Mouse (Mus musculus) adrenal gland, postnatal 4 days (tissue): ENCODE measurements around the gene Rasgef1b. TPM values are rescaled to one million over a fixed set of nuclear protein-coding genes. Genes with fewer than 3 reads are reported as not detected.

ENCODE experiments used
- DNase-seq, 2 experiments: peaks; one replicate each; pipeline ENCODE4 v3.0.0; 2021 to 2022; ENCODE audit warnings: low spot score in 2 of 2, mixed read lengths in 2 of 2
- total RNA-seq, 2 experiments: library from RNA; stranded (reverse); gene quantifications; 2 replicates each; pipeline ENCODE4 v1.2.3; 2021

Gene Rasgef1b
- total RNA-seq, 2 experiments from 2014 or later = 9.1 to 10.1 TPM

GRCm38 (mm10) chr5:99266301-99266700, 462.6 kb downstream of the Rasgef1b start:
- DNase-seq = no peak

GRCm38 (mm10) chr5:99262197-99262920, 466.5 kb downstream of the Rasgef1b start:
- DNase-seq = no peak

GRCm38 (mm10) chr5:99261121-99261724, 467.6 kb downstream of the Rasgef1b start:
- DNase-seq = no peak

GRCm38 (mm10) chr5:99258003-99258500, 470.8 kb downstream of the Rasgef1b start:
- no peak for DNase-seq

GRCm38 (mm10) chr5:99252203-99253135, 476.4 kb downstream of the Rasgef1b start:
- DNase-seq = peak; percentile 88 to 94

- no peak for DNase-seq
These were observed 477.3 kb downstream of the Rasgef1b start for GRCm38 (mm10) chr5:99251379-99252202.

- no peak for DNase-seq
These were observed 478.0 kb downstream of the Rasgef1b start for GRCm38 (mm10) chr5:99250820-99251219.

- peak; percentile 87 to 92 for DNase-seq
These were observed 480.4 kb downstream of the Rasgef1b start for GRCm38 (mm10) chr5:99248501-99248900.

GRCm38 (mm10) chr5:99247915-99248314, 480.9 kb downstream of the Rasgef1b start:
- no peak for DNase-seq

- no peak for DNase-seq
These were observed 481.4 kb downstream of the Rasgef1b start for GRCm38 (mm10) chr5:99247441-99247840.

GRCm38 (mm10) chr5:99246972-99247371, 481.9 kb downstream of the Rasgef1b start:
- DNase-seq = no peak

- DNase-seq = no peak
These were observed 486.7 kb downstream of the Rasgef1b start for GRCm38 (mm10) chr5:99241988-99242740.

GRCm38 (mm10) chr5:99240501-99240900, 488.4 kb downstream of the Rasgef1b start:
- no peak for DNase-seq

GRCm38 (mm10) chr5:99239677-99240076, 489.2 kb downstream of the Rasgef1b start:
- DNase-seq = no peak

GRCm38 (mm10) chr5:99238150-99238549, 490.7 kb downstream of the Rasgef1b start:
- no peak for DNase-seq

- DNase-seq = no peak
These were observed 491.7 kb downstream of the Rasgef1b start for GRCm38 (mm10) chr5:99236888-99237752.

- DNase-seq = no peak
These were observed 492.4 kb downstream of the Rasgef1b start for GRCm38 (mm10) chr5:99236431-99236830.

GRCm38 (mm10) chr5:99234275-99234674, 494.6 kb downstream of the Rasgef1b start:
- no peak for DNase-seq

- no peak for DNase-seq
These were observed 495.7 kb downstream of the Rasgef1b start for GRCm38 (mm10) chr5:99233176-99233575.
